Mouse (Mus musculus) kidney, embryonic 14.5 days (tissue): Measurements from ENCODE around the gene Slc22a17. TPM values are rescaled to one million over a fixed set of nuclear protein-coding genes. Genes with fewer than 3 reads are reported as not detected.
A peak's percentile ranks its signal among the peaks of the same experiment; 100 is the strongest.

Source experiments
- ATAC-seq: fragments of 200-750 bp; cut with Nextera tagmentation; 2 replicates; pipeline ENCODE4 v1.8.0; 2017; ENCODE audit warnings: moderate number of reproducible peaks, mild to moderate bottlenecking, moderate TSS enrichment, moderate library complexity; ENCODE audit not compliant: low FRiP score, low TSS enrichment
- H3K27ac ChIP-seq: fragments of 300-500 bp; sonication (generic); 2 replicates; pipeline ENCODE4 v1.5.1; 2014; ENCODE audit warnings: low read depth, mild to moderate bottlenecking, low read length, moderate library complexity, mixed read lengths
- H3K27me3 ChIP-seq: fragments of 300-500 bp; sonication (generic); 2 replicates; pipeline ENCODE4 v1.6.1; 2014; ENCODE audit warnings: mild to moderate bottlenecking, low read length; ENCODE audit not compliant: control insufficient read depth, insufficient read depth
- H3K36me3 ChIP-seq: fragments of 300-500 bp; sonication (generic); 2 replicates; pipeline ENCODE4 v1.6.1; 2014; ENCODE audit warnings: low read length, mixed read lengths; ENCODE audit not compliant: control insufficient read depth, insufficient read depth
- H3K4me1 ChIP-seq: fragments of 300-500 bp; sonication (generic); 2 replicates; pipeline ENCODE4 v1.6.1; 2014; ENCODE audit warnings: low read length, mixed read lengths; ENCODE audit not compliant: control insufficient read depth, insufficient read depth
- H3K4me2 ChIP-seq: fragments of 300-500 bp; sonication (generic); replicated peaks from 2 replicates; pipeline ENCODE4 v1.6.1; 2014; ENCODE audit warnings: low read depth, mild to moderate bottlenecking, low read length
- H3K4me3 ChIP-seq: fragments of 300-500 bp; sonication (generic); 2 replicates; pipeline ENCODE4 v1.5.1; 2014; ENCODE audit warnings: mild to moderate bottlenecking, low read length
- H3K9ac ChIP-seq: fragments of 300-500 bp; sonication (generic); 2 replicates; pipeline ENCODE4 v1.6.1; 2014; ENCODE audit warnings: low read depth, mild to moderate bottlenecking, low read length, moderate library complexity
- H3K9me3 ChIP-seq: fragments of 300-500 bp; sonication (generic); 2 replicates; pipeline ENCODE4 v1.6.1; 2016; ENCODE audit warnings: low read length; ENCODE audit not compliant: control insufficient read depth
- WGBS: fragments of 180-500 bp; shearing (Covaris S2); extraction: QIAGEN DNeasy Blood & Tissue Kit; methylation state at CpG from one replicate; pipeline ENCODE4 v1.1.7; 2014; 5-methylcytosine and 5-hydroxymethylcytosine counted together
- polyA plus RNA-seq: library from polyadenylated mRNA; unstranded; fragments of >200 nt; fragmentation: Nextera tagmentation; extraction: Ambion mirVana; gene quantifications from 2 replicates; pipeline ENCODE4 v1.2.1, GENCODE M21; 2014

Slc22a17 gene
- polyA plus RNA-seq, 1 experiment from 2014 or later, result 41.0 TPM

- peak overlapping the region; percentile 93 for H3K27ac ChIP-seq
- H3K36me3 ChIP-seq, result peaks cover 32% of the 10 kb centered on the region
- H3K4me1 ChIP-seq, result peaks cover 28% of the 10 kb centered on the region
- H3K9me3 ChIP-seq, result no peaks in the 10 kb centered on the region
- peak; percentile 68 for ATAC-seq
- under 1% methylated on average over 54 of the region's 54 CpGs for WGBS
- H3K4me3 ChIP-seq, result peak overlapping the region; percentile 98
- H3K27me3 ChIP-seq, result no peaks in the 10 kb centered on the region
- H3K4me2 ChIP-seq, result peak overlapping the region; percentile 73
- H3K9ac ChIP-seq, result peak overlapping the region; percentile 100
These were observed 18.4 kb downstream of the Slc22a17 start for GRCm38 (mm10) chr14:54894296-54895151.

- H3K4me1 ChIP-seq, result peaks cover 28% of the 10 kb centered on the region
- H3K4me2 ChIP-seq, result peak overlapping the region; percentile 49
- peak overlapping the region; percentile 93 for H3K27ac ChIP-seq
- peak; percentile 99 for ATAC-seq
- H3K27me3 ChIP-seq, result no peaks in the 10 kb centered on the region
- WGBS, result under 1% methylated on average over 38 of the region's 38 CpGs
- H3K36me3 ChIP-seq, result peaks cover 32% of the 10 kb centered on the region
- H3K9ac ChIP-seq, result peak overlapping the region; percentile 100
- H3K9me3 ChIP-seq, result no peaks in the 10 kb centered on the region
- H3K4me3 ChIP-seq, result peak overlapping the region; percentile 98
These were observed 19.2 kb downstream of the Slc22a17 start for GRCm38 (mm10) chr14:54893651-54894181.

GRCm38 (mm10) chr14:54892200-54892599 lies 20.7 kb downstream of the Slc22a17 start, which contains the start of gene Pabpn1:
Gene Pabpn1 (plus strand): TSS chr14:54892500.
- 97% methylated on average over 3 of the region's 3 CpGs for WGBS
- Histone ChIP-seq H3K27me3 (no peaks in the 10 kb centered on the region), H3K9me3 (no peaks in the 10 kb centered on the region), H3K27ac (peak within 1 kb of the TSS; percentile 79), H3K36me3 (peaks cover 20% of the 10 kb centered on the region), H3K4me2 (peak within 1 kb of the TSS; percentile 49), H3K9ac (peak within 1 kb of the TSS; percentile 58; the same call in 1 of the 2 replicates), H3K4me1 (peaks cover 24% of the 10 kb centered on the region), H3K4me3 (peak within 1 kb of the TSS; percentile 98)
- no peak for ATAC-seq

- WGBS, result 88% methylated on average over 11 of the region's 11 CpGs
- Histone ChIP-seq H3K27ac (no peak overlapping the region), H3K4me3 (no peak overlapping the region), H3K27me3 (no peaks in the 10 kb centered on the region), H3K36me3 (peaks cover 12% of the 10 kb centered on the region; the same call in 1 of the 2 replicates), H3K9ac (no peak overlapping the region; the same call in 1 of the 2 replicates), H3K9me3 (no peaks in the 10 kb centered on the region), H3K4me1 (peaks cover 7% of the 10 kb centered on the region; the same call in 1 of the 2 replicates), H3K4me2 (no peak overlapping the region; the same call in 1 of the 2 replicates)
- ATAC-seq, result no peak
These were observed 27.6 kb downstream of the Slc22a17 start for GRCm38 (mm10) chr14:54885309-54885708.

- Histone ChIP-seq H3K4me3 (peak overlapping the region; percentile 73), H3K36me3 (peaks cover 12% of the 10 kb centered on the region; the same call in 1 of the 2 replicates), H3K4me1 (peaks cover 7% of the 10 kb centered on the region; the same call in 1 of the 2 replicates), H3K9me3 (no peaks in the 10 kb centered on the region), H3K27me3 (no peaks in the 10 kb centered on the region), H3K27ac (peak overlapping the region; percentile 95), H3K9ac (peak overlapping the region; percentile 84), H3K4me2 (peak overlapping the region; percentile 80)
- peak; percentile 5; the same call in 1 of the 2 replicates for ATAC-seq
- 14% methylated on average over 21 of the region's 21 CpGs for WGBS
These were observed 28.8 kb downstream of the Slc22a17 start for GRCm38 (mm10) chr14:54884022-54884712.

- peaks cover 7% of the 10 kb centered on the region; the same call in 1 of the 2 replicates for H3K4me1 ChIP-seq
- peak within 1 kb of the TSS; percentile 95 for H3K27ac ChIP-seq
- peak within 1 kb of the TSS; percentile 73 for H3K4me3 ChIP-seq
- H3K36me3 ChIP-seq, result peaks cover 12% of the 10 kb centered on the region; the same call in 1 of the 2 replicates
- ATAC-seq, result peak; percentile 91
- H3K9me3 ChIP-seq, result no peaks in the 10 kb centered on the region
- peak within 1 kb of the TSS; percentile 84 for H3K9ac ChIP-seq
- H3K27me3 ChIP-seq, result no peaks in the 10 kb centered on the region
- under 1% methylated on average over 27 of the region's 27 CpGs for whole genome bisulfite sequencing
- peak within 1 kb of the TSS; percentile 80 for H3K4me2 ChIP-seq
These were observed 29.5 kb downstream of the Slc22a17 start, which contains the start of the genes Bcl2l2 and Gm20521 for GRCm38 (mm10) chr14:54883154-54884021. Gene Bcl2l2 (plus strand): TSS chr14:54883377. Gene Gm20521 (plus strand): TSS chr14:54883441.

- H3K9ac ChIP-seq, result peak within 1 kb of the TSS; percentile 76
- peaks cover 8% of the 10 kb centered on the region; the same call in 1 of the 2 replicates for H3K4me1 ChIP-seq
- H3K27me3 ChIP-seq, result no peaks in the 10 kb centered on the region; the same call in 1 of the 2 replicates
- ATAC-seq, result peak; percentile 77
- peak within 1 kb of the TSS; percentile 99 for H3K4me2 ChIP-seq
- no peaks in the 10 kb centered on the region for H3K9me3 ChIP-seq
- peak within 1 kb of the TSS; percentile 73 for H3K4me3 ChIP-seq
- no peaks in the 10 kb centered on the region for H3K36me3 ChIP-seq
- H3K27ac ChIP-seq, result peak within 1 kb of the TSS; percentile 57
- WGBS, result under 1% methylated on average over 60 of the region's 61 CpGs
These were observed 35.8 kb downstream of the Slc22a17 start, which contains the start of gene Ppp1r3e for GRCm38 (mm10) chr14:54877048-54877715. Gene Ppp1r3e (minus strand): TSS chr14:54877550.
